Mouse (Mus musculus) urinary bladder, adult 18-20 months (tissue): ENCODE measurements around the gene Rgma.

Experiments used
- DNase-seq, 2 experiments: peaks; one replicate each; pipeline ENCODE4 v3.0.0; 2022; ENCODE audit warnings: low spot score in 2 of 2, mixed read lengths in 2 of 2

Gene Rgma

DNA sequence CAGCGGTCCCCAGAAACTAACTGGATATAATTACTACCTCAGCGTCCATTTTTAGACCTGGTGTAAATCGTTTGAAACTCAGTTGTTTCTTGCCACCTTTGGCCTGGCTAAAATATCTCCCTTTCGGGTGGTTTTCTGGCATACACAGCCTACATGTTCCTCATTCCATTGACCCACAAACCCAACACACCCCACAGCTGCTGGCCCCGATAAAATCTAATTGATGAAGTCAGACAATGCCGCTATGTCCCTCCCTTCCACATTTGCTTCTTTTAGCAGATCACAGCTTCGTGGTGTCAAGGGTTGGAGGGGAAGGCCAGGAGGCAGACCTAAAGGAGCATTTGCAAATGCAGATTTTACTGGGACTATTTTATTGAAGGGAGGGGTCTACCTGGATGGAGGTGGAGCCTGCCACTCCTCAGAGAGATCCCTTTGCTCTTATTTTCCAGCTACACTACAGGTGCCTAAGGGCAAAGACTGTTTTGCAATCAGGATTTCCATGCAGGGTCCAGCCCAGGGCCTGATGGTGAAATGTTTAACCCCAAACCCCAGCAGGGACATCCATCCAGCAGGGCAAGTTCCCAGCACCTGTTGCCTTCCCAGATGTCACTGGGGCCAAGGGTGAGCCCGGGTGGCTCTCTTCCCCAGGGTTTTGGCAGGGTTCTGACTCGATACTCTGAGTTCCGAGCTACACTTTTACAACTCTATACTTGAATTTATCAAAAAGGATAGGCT lies 3.6 kb upstream of the Rgma start:
- DNase-seq, result no peak

DNA sequence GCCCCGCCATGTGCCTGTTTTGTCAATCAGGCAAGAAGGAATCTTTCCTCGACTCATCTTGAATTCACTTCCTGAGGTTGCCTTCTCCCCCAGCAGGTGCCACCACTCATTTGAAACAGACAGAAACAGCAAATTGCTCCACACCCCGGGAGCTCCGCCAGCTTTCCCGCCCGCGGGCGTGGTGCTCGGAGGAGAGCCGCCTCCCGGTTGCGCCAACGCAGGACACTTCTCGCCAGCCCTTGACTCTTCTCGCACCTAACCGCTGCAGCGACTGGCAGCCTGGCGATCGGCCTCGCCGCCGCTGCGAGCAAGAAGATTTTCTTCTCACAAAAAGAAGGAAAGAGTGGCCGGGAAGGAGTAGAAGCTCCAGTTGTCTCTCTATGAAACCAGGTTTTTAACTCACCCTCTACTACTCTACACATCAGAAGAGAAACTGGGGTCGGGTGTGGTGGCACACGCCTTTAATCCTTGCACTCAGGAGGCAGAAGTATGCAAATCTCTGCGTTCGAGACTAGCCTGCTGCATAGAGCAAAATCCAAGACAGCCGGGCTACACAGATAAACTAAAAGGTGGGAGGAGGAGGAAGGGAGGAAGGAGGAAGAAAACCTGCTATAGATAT lies 2.8 kb upstream of the Rgma start:
- DNase-seq, result peak; percentile 65 to 85

DNA sequence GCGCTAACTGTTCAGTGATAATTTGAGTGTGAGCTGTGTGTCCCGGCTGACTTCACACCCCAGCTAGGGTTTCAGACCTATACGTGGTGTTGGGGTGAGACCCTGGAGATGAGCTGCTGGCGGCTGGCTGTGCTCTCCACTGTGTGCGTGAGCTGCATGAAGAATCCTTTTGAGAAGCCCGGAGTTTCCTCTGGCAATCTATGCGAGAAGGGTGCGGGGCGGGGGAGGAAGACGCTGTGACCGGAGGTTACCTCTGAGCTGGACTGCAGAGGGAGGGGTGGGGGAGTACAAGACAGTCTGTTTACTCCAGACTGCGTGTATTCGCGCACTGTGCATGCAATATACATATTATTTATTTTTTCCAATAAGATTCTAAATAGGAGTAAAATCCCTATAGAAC lies 582 bp upstream of the Rgma start:
- DNase-seq, result no peak

DNA sequence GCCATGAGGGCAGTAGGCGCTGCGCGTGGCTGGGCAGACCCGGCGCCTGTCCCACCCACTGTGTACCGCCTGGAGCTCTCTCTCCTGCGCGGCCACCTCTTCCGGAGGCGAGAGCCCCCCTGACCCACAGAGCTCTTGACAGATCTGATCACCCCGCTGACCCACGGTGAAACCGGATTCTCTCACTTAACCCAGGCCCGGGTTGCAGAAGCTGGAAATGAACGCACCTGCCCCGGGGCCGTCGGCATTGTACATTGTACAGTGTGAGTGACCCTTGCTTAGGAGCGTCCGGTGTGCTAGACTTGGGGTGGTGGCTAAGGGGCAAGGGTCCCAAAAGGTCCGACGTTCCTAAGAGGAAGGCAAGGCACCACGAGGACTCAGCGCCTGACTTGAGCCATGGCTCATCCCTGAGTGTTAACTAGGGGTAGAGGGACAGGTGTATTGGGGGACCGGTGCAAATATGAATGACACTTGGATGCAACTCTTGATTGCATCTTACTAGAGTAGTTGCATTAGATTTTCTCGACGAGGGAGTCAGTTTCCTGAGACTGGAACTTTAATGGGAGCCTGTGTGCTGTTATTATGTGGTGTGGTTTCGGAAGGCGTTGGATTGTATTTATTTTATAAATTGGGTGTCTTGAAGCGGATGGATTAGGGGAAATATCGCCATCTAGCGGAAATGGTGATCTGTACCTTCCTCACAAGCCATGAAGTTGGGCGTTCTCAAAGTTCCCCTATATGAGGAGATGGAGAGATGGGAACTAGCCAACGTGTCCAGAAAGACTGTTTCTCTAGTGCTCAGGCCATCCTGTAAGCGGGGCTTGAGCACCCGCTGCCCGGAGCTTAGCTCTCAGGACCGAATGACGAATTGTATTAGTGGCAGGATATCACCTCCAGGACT lies 1.0 kb downstream of the Rgma start:
- DNase-seq, result peak in 1 of 2 experiments; percentile 54

DNA sequence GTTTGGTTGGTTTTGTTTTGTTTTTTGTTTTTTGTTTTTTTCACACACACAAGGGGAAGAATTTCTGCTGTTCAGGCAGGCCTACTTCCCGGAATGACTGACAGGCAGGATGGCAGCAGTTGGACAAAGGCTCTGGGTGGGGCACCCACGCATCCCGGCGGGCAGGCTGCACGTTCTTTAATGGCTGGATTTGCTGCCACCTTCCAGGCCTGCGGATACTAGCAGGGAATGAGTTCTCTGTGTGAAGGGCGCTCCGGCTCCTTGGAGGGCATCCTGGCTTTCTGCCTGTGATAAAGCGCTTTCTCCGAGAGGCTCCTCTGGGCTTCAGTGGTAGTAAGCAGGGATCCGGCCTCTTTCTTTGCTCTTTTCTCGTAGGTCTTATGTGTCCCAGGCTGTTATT lies 2.0 kb downstream of the Rgma start:
- DNase-seq, result no peak

DNA sequence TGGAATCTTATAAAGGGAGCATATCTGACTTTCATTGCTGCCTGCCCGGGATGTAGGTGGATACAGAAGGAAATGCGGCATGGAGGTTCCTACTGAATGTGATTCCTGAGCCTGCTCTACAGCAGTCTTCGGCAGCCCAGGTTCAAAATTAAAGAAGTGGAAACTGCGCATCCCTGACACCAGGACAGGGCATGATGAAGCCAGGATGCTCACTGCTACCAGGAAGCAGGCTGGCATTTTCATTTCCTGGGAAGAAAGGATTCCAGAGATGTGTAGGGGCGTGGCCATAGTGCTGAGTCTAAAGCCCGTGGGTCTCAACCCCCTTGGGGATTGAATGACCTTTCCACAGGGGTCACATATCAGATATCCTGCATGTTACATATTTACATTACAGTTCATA lies 2.7 kb downstream of the Rgma start:
- DNase-seq, result no peak

DNA sequence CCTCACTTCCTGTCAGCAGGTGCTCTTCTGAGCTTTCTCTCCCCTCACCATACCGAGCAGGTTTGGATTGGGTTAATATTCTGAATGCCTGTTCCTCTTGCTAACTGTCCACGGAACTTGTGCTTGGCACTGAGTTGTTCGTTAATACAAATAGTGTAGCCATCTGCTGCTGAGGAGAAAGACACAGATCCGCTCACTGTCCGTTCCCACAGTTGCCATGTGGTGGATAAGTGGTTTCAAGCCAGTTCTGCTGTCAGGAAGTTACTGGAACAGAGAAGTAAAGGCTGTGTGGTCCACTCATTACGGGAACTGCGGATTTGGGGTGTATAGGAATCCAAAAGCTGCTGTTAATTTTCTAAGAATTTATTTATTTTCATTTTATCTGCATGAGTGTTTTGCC lies 7.5 kb downstream of the Rgma start:
- no peak for DNase-seq

DNA sequence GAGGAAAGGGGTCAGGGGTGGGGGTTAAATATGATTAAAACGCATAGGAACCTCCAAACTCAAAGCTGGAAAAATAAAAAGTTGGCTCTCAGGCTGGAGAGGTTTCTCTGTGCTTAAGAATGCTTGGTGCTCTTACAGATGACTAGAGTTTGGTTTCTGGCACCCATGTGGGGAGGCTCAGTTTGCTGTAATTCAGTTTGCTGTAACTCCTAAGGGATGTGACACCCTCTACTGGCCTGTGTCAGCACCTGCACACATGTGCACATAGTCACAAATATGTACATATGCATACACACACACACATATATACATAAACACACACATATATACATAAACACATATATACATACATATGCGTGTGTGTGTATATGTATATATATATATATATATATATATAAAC lies 13.6 kb downstream of the Rgma start:
- no peak for DNase-seq

DNA sequence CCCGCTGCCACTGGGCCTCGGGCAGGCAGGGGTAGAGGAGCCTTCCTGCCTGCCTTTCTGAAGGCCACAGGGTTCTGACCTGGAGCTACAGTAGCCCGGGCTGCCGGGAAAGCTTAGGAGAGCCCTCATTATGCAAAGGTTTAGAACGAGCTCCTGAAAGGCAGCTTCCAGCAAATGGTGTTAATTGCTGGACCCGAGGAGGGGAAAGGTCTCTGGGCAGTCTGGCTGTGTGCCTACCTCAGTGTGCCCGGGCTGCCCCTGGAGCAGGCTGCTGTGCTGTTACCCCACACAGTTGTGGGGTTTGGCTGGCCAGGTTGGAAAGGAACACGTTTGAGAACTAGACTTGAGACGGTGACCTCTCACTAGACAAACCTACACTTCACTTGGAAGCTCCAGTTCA lies 14.1 kb downstream of the Rgma start:
- DNase-seq, result no peak

DNA sequence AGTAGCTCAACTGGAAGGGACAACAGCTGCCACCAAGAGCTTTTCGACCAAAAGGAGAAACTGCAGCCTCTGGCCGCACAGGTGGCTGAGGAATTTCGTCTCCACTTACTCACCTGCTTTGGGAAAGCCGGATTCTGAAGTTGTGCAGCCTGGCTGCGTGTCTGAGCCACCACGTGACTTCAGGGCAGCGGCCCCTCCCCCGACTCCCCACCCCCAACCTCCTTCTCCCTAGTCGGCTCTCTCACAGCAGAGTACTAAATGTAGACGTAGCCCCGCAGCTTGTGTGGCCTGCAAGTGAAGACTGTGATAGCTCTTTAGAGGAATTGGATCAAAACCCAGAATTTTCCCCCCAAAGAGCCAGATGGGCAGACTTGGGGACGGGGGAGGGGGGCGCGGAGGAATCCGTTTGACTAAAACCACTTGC lies 14.6 kb downstream of the Rgma start:
- DNase-seq, result no peak

DNA sequence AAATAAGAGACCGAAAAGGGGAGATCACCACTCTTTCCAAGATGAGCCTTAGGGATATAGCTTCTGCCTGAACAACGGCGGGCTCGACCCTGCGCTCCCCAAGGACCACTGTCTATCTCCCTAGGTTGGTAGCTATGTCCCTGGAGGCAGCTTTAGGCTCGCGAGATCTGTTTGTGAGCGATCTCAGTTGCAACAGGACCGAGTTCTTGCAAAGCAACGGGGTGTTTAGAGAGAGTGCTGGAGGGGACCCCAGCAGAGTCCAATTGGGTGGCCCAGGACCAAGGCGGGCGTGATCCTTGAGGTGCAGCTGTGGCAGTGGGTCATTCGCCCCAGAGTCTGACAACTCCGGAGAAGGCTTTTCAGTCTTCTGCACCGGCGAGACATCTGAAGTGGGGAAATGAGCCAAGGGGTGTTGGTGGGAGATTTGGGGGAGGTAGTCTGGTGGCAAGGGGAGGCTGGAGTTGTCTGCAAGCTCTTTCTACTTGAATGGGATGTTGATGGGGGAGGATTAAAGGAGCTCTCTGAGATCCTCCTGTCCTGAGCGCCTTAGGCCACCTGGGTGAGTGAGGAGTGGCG lies 15.2 kb downstream of the Rgma start:
- DNase-seq, result no peak

DNA sequence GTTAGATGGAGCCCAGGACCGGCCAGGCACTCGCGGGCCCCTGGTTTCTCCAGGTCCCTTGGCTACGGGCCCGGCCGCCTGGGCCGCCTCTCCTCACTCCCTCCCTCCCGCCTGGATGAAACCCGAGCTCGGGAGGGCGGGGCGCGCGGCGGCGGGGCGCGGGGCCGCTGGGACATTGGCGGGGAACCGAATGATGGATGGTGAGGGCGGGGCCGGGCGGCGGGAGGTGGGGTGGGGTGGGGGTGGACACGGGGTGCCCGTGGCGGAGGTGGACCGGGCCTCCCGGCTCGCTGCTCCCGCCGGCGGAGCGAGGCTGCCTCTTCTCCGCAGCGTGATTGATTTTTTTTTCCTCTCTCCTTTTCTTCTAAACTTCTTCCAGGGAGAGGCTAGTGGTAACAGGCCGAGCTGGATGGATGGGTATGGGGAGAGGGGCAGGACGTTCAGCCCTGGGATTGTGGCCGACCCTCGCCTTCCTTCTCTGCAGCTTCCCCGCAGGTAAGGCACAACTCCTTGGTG lies 15.8 kb downstream of the Rgma start:
- DNase-seq, result peak; percentile 75 to 89

DNA sequence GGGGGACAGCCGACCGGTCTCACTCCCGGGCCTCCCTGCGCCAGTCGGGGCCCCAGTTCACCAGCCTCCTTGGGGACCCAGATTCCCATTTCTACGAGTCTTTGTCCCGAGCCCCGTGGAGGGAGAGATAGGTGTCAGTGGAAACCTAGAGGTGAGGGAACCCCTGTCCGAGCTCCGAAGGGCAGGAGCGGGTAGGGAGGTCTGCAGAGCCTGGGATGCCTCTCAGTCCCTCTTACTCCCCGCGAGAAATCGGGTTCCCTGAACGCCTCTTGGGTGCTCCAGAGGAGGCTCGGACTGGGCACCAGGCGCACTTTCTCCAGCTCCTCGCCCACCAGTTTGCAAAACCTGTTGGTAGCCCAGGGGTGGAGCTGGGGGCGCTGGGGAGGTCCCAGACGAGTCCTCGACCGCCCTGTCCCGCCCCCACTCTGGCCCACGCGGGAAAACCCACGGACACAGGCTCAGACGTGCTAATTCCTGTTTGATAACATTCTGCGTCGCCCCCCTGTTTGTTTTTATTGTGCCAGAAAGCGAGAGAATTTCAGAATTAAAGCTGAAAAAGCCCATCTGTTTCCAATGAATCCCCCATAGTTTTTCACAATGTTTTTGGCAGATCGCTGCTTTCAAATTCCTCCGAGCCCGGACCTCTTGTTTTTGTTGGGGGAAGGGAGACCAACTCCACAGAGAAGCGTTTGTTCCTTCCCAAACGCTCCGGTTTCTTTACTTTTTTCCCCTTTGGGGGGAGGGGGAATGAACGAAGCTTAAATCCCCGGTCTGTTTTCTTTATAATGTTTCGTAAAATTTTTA lies 16.4 kb downstream of the Rgma start:
- peak; percentile 32 to 48 for DNase-seq

DNA sequence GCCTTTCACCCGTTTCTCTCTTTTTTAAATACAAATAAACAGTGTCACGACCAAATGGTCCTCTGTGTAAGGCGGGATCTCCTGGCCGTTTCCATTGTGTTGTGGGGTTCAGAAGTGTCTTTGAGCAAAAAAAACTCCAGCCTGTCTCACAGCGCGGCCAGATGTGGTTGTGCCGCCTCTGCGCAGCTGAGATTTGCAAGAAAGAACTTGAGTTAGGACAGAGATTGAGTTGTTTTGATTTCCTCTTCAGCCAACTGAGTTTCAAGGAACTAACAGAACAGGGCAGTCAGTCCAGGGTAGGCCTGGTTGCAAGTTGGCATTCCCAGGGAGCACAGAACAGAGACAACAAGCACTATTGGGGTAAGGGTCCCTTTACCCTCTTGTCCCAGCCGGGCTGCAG lies 17.1 kb downstream of the Rgma start:
- DNase-seq, result no peak

DNA sequence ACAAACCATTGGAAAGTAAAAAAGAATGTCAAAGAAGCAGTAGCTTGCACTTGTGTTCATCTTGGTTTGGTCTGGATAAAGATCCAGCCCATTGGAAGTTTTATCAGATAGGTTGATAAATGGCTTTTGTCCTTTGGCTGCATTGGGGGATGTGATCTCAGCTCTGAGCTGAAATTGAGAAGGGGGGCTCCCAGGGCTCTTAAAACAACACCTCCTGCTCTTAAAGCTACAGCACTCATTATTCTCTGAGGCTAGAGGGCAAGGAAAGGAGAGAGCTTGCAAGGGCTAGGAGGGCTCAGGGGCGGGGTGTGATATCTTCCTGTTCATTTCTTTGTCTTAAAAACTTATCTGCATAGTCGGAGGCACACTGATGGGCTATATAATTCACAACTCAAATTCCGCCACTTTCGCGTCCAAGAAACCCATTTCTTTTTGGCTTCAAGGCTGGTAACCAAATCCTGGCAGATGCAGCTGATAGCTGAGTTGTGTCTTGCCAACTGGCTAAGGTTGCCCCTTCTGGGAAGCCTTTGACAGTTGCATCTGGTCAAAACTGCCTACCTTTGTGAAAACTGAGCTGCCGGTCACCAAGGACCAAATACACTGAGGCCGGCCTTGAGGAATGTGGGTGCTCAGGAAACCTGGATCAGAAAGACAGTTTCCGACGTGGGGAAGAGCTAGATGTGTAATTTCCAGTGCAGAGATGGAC lies 18.2 kb downstream of the Rgma start:
- DNase-seq, result no peak

DNA sequence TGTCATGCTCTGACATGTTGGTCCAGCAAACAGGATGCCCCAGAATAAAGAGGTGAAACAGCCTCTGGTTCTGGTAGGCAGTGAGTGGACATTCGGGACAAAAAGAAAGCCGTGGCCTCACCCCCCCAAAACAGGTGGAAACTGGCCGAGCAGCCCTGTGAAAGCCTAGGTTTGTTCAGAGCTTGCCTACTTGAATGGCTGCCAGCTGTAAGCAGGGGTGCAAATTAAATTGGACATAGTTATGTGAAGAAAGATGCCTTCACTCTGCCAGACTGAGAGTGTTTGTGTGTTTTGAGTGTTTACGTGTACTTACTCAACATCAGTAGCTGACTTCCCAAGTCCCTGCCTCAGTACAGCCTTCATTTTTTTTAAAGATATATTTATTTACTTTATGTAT lies 18.7 kb downstream of the Rgma start:
- DNase-seq, result no peak

DNA sequence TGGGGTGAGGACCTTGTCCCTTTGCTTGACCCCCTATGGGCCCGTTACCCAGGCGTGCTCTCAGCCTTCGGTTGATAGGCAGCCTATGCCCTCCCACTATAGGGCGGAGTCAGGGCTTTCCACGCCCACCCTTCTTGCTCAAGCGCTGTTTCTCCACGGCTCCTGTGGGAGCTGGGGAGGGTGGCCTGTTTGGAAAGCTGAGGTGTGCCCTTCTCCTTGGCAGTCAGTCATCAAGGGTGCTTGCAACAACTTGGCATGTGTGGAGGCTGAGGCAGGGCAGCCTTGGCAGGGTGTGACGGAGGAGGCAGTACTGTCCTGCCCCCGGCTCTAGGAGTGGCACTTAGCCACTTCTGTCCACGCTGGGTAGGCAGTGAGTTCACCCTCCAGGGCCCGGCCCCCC lies 23.0 kb downstream of the Rgma start:
- peak in 1 of 2 experiments; percentile 43 for DNase-seq

DNA sequence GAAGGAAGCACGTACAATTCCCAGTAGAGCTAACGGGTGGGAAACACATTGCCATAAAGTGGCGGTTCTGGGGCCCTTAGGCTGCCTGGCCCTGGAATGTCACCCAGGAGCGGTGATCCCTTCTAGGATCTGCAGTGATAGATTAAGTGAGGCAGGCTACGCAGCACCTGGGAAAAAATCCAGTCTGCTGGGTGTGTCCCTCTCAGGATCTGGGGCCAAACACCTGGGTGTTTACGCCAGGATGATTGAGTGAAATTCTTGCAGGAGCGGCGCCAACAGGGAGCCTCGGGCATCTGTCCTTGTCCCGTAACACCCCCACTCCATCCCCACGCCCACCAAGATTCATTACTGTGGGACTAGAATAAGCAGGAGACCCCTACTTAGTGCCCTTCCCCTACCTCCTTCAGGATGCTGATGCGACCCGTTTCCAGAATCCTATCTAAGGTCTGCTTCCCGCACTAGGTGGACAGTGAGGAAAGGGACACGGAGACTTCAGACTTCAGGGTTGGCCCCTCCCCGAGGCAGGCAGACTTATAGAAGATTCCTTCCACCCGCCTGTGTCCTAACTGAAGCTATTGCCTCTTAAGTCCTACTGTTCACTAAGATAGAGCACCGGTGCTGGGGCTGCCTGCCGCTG lies 23.6 kb downstream of the Rgma start:
- DNase-seq, result no peak

DNA sequence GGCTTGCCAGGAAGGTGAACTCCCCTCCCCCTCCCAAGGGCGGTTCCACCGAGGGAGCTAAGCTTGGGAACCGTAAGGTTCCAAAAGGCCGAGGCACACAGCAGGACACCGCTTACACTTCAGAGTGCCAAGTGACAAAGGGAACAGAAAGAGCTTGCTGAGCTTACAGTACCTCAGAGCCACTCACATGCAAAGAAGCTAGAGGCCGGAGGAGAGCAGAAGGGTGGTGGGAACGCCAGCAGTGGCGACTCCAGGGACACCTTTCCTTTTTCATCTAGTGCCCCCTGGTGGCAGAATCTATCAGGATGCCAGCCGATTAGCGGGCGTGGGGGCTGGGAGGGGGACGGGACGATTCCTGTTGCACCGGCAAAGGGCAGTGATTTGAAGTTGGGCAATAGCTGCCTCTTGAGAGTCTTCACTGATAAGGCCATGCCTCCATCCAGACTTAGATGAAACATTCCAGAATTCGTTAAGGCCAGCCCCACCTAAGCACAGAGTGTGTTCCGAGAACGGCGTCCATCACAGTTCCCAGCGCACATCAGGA lies 24.3 kb downstream of the Rgma start:
- peak; percentile 62 to 64 for DNase-seq
